Mouse (Mus musculus): ENCODE results near the gene Socs7. TPM values are rescaled to one million over a fixed set of nuclear protein-coding genes. Genes with fewer than 3 reads are reported as not detected.

Gene Socs7
- polyA plus RNA-seq, 1 experiment from 2014 or later: 3.2 TPM

GRCm38 (mm10) chr11:97428726-97429077 is 66.4 kb downstream of the Socs7 start:
- no peak; the same call in 1 of the 2 replicates for ATAC-seq (ENCODE audit: low read depth)
- 28% methylated on average over 4 of the region's 4 CpGs for WGBS
- H3K4me1 ChIP-seq (replicated peaks; ENCODE audit: control insufficient read depth, insufficient read depth, low read length): peaks cover 33% of the 10 kb centered on the region
- H3K27ac ChIP-seq (ENCODE audit: low read length): peak overlapping the region; percentile 82
- no peaks in the 10 kb centered on the region for H3K9me3 ChIP-seq (ENCODE audit: control insufficient read depth, low read length)
- no peaks in the 10 kb centered on the region for H3K27me3 ChIP-seq (ENCODE audit: control insufficient read depth, insufficient read depth, low read depth, low read length)
- H3K9ac ChIP-seq (ENCODE audit: low read length): peak overlapping the region; percentile 53
- peak overlapping the region; percentile 73 for H3K4me2 ChIP-seq (ENCODE audit: low read depth, low read length)
- peak overlapping the region; percentile 41 for H3K4me3 ChIP-seq (ENCODE audit: low read length)
- H3K36me3 ChIP-seq (ENCODE audit: control insufficient read depth, insufficient read depth, low read length): no peaks in the 10 kb centered on the region

- peaks cover 29% of the 10 kb centered on the region for H3K4me1 ChIP-seq (replicated peaks; ENCODE audit: control insufficient read depth, insufficient read depth, low read length)
- no peaks in the 10 kb centered on the region for H3K27me3 ChIP-seq (ENCODE audit: control insufficient read depth, insufficient read depth, low read depth, low read length)
- ATAC-seq (ENCODE audit: low read depth): no peak
- no peak overlapping the region for H3K9ac ChIP-seq (ENCODE audit: low read length)
- no peaks in the 10 kb centered on the region for H3K36me3 ChIP-seq (ENCODE audit: control insufficient read depth, insufficient read depth, low read length)
- H3K9me3 ChIP-seq (ENCODE audit: control insufficient read depth, low read length): no peaks in the 10 kb centered on the region
- H3K27ac ChIP-seq (ENCODE audit: low read length): no peak overlapping the region
- WGBS: 64% methylated on average over 8 of the region's 8 CpGs
- no peak overlapping the region for H3K4me3 ChIP-seq (ENCODE audit: low read length)
- H3K4me2 ChIP-seq (ENCODE audit: low read depth, low read length): no peak overlapping the region
Measured at GRCm38 (mm10) chr11:97429615-97430014, 67.3 kb downstream of the Socs7 start.

GRCm38 (mm10) chr11:97432015-97432414 is 69.7 kb downstream of the Socs7 start:
- 9% methylated on average over 3 of the region's 3 CpGs for WGBS
- no peak overlapping the region for H3K27ac ChIP-seq (ENCODE audit: low read length)
- no peak for ATAC-seq (ENCODE audit: low read depth)

GRCm38 (mm10) chr11:97432983-97433539 is 70.7 kb downstream of the Socs7 start:
- no peak for ATAC-seq (ENCODE audit: low read depth)
- no peak overlapping the region for H3K9ac ChIP-seq (ENCODE audit: low read length)
- H3K4me2 ChIP-seq (ENCODE audit: low read depth, low read length): no peak overlapping the region
- 54% methylated on average over 8 of the region's 8 CpGs for WGBS
- peaks cover 53% of the 10 kb centered on the region for H3K4me1 ChIP-seq (replicated peaks; ENCODE audit: control insufficient read depth, insufficient read depth, low read length)
- no peaks in the 10 kb centered on the region for H3K9me3 ChIP-seq (ENCODE audit: control insufficient read depth, low read length)
- no peak overlapping the region for H3K27ac ChIP-seq (ENCODE audit: low read length)
- no peaks in the 10 kb centered on the region for H3K27me3 ChIP-seq (ENCODE audit: control insufficient read depth, insufficient read depth, low read depth, low read length)
- no peaks in the 10 kb centered on the region for H3K36me3 ChIP-seq (ENCODE audit: control insufficient read depth, insufficient read depth, low read length)
- H3K4me3 ChIP-seq (ENCODE audit: low read length): no peak overlapping the region

More at GRCm38 (mm10) chr11:97432015-97432414, 69.7 kb downstream of the Socs7 start:
- no peak overlapping the region for H3K4me3 ChIP-seq (ENCODE audit: low read length)
- H3K27me3 ChIP-seq (ENCODE audit: control insufficient read depth, insufficient read depth, low read depth, low read length): no peaks in the 10 kb centered on the region
- no peaks in the 10 kb centered on the region for H3K9me3 ChIP-seq (ENCODE audit: control insufficient read depth, low read length)
- H3K9ac ChIP-seq (ENCODE audit: low read length): no peak overlapping the region
- H3K4me1 ChIP-seq (replicated peaks; ENCODE audit: control insufficient read depth, insufficient read depth, low read length): peaks cover 49% of the 10 kb centered on the region
- H3K4me2 ChIP-seq (ENCODE audit: low read depth, low read length): no peak overlapping the region
- H3K36me3 ChIP-seq (ENCODE audit: control insufficient read depth, insufficient read depth, low read length): no peaks in the 10 kb centered on the region

GRCm38 (mm10) chr11:97434121-97434520 is 71.8 kb downstream of the Socs7 start:
- Histone ChIP-seq H3K4me2 (ENCODE audit: low read depth, low read length) (no peak overlapping the region), H3K4me1 (replicated peaks; ENCODE audit: control insufficient read depth, insufficient read depth, low read length) (peaks cover 55% of the 10 kb centered on the region), H3K27ac (ENCODE audit: low read length) (peak overlapping the region; percentile 97), H3K9ac (ENCODE audit: low read length) (no peak overlapping the region), H3K36me3 (ENCODE audit: control insufficient read depth, insufficient read depth, low read length) (no peaks in the 10 kb centered on the region), H3K4me3 (ENCODE audit: low read length) (no peak overlapping the region), H3K9me3 (ENCODE audit: control insufficient read depth, low read length) (no peaks in the 10 kb centered on the region), H3K27me3 (ENCODE audit: control insufficient read depth, insufficient read depth, low read depth, low read length) (no peaks in the 10 kb centered on the region)
- WGBS: 76% methylated on average over 8 of the region's 8 CpGs
- ATAC-seq (ENCODE audit: low read depth): no peak

GRCm38 (mm10) chr11:97434704-97435454 is 72.5 kb downstream of the Socs7 start:
- Histone ChIP-seq H3K4me3 (ENCODE audit: low read length) (peak overlapping the region; percentile 53), H3K9me3 (ENCODE audit: control insufficient read depth, low read length) (no peaks in the 10 kb centered on the region), H3K36me3 (ENCODE audit: control insufficient read depth, insufficient read depth, low read length) (no peaks in the 10 kb centered on the region), H3K4me1 (replicated peaks; ENCODE audit: control insufficient read depth, insufficient read depth, low read length) (peaks cover 54% of the 10 kb centered on the region), H3K9ac (ENCODE audit: low read length) (peak overlapping the region; percentile 66), H3K27ac (ENCODE audit: low read length) (peak overlapping the region; percentile 97), H3K4me2 (ENCODE audit: low read depth, low read length) (peak overlapping the region; percentile 71), H3K27me3 (ENCODE audit: control insufficient read depth, insufficient read depth, low read depth, low read length) (no peaks in the 10 kb centered on the region)
- under 1% methylated on average over 15 of the region's 15 CpGs for WGBS
- ATAC-seq (ENCODE audit: low read depth): peak; percentile 81

- ATAC-seq (ENCODE audit: low read depth): no peak
- H3K9me3 ChIP-seq (ENCODE audit: control insufficient read depth, low read length): no peaks in the 10 kb centered on the region
- WGBS: 45% methylated on average over 13 of the region's 13 CpGs
- no peaks in the 10 kb centered on the region for H3K27me3 ChIP-seq (ENCODE audit: control insufficient read depth, insufficient read depth, low read depth, low read length)
- peak overlapping the region; percentile 97 for H3K27ac ChIP-seq (ENCODE audit: low read length)
- H3K4me3 ChIP-seq (ENCODE audit: low read length): peak overlapping the region; percentile 7; the same call in 1 of the 2 replicates
- peak overlapping the region; percentile 71 for H3K4me2 ChIP-seq (ENCODE audit: low read depth, low read length)
- peak overlapping the region; percentile 66 for H3K9ac ChIP-seq (ENCODE audit: low read length)
- peaks cover 54% of the 10 kb centered on the region for H3K4me1 ChIP-seq (replicated peaks; ENCODE audit: control insufficient read depth, insufficient read depth, low read length)
- no peaks in the 10 kb centered on the region for H3K36me3 ChIP-seq (ENCODE audit: control insufficient read depth, insufficient read depth, low read length)
Measured at GRCm38 (mm10) chr11:97435808-97436491, 73.6 kb downstream of the Socs7 start.

GRCm38 (mm10) chr11:97437745-97438144 is 75.4 kb downstream of the Socs7 start:
- 7% methylated on average over 5 of the region's 5 CpGs for WGBS
- Histone ChIP-seq H3K9me3 (ENCODE audit: control insufficient read depth, low read length) (no peaks in the 10 kb centered on the region), H3K27ac (ENCODE audit: low read length) (peak overlapping the region; percentile 96), H3K36me3 (ENCODE audit: control insufficient read depth, insufficient read depth, low read length) (no peaks in the 10 kb centered on the region), H3K27me3 (ENCODE audit: control insufficient read depth, insufficient read depth, low read depth, low read length) (no peaks in the 10 kb centered on the region), H3K4me3 (ENCODE audit: low read length) (no peak overlapping the region), H3K4me2 (ENCODE audit: low read depth, low read length) (peak overlapping the region; percentile 1), H3K4me1 (replicated peaks; ENCODE audit: control insufficient read depth, insufficient read depth, low read length) (peaks cover 70% of the 10 kb centered on the region), H3K9ac (ENCODE audit: low read length) (peak overlapping the region; percentile 51)
- ATAC-seq (ENCODE audit: low read depth): peak; percentile 57

- Histone ChIP-seq H3K4me3 (ENCODE audit: low read length) (no peak overlapping the region), H3K36me3 (ENCODE audit: control insufficient read depth, insufficient read depth, low read length) (no peaks in the 10 kb centered on the region), H3K9ac (ENCODE audit: low read length) (peak overlapping the region; percentile 41), H3K4me1 (replicated peaks; ENCODE audit: control insufficient read depth, insufficient read depth, low read length) (peaks cover 68% of the 10 kb centered on the region), H3K27me3 (ENCODE audit: control insufficient read depth, insufficient read depth, low read depth, low read length) (no peaks in the 10 kb centered on the region), H3K4me2 (ENCODE audit: low read depth, low read length) (no peak overlapping the region), H3K27ac (ENCODE audit: low read length) (peak overlapping the region; percentile 96), H3K9me3 (ENCODE audit: control insufficient read depth, low read length) (no peaks in the 10 kb centered on the region)
- no peak for ATAC-seq (ENCODE audit: low read depth)
- WGBS: 31% methylated on average over 9 of the region's 9 CpGs
Measured at GRCm38 (mm10) chr11:97438868-97439267, 76.5 kb downstream of the Socs7 start.
